Mouse (Mus musculus) heart, postnatal 14 days (tissue): ENCODE results near the gene Npas2. TPM values are rescaled to one million over a fixed set of nuclear protein-coding genes. Genes with fewer than 3 reads are reported as not detected.
A peak's percentile ranks its signal among the peaks of the same experiment; 100 is the strongest.

Source experiments
- DNase-seq, 2 experiments: peaks; one replicate each; pipeline ENCODE4 v3.0.0; 2021 to 2022
- intact Hi-C: fragments of 180-260 bp; cut with DNase I; formaldehyde crosslinking; loops from one replicate; pipeline ENCODE4 v1.15.1; 2025
- total RNA-seq, 2 experiments: library from RNA; stranded (reverse); gene quantifications; 2 replicates each; pipeline ENCODE4 v1.2.3; 2021

Gene Npas2
- total RNA-seq, 2 experiments from 2014 or later, result 6.6 to 7.9 TPM

GRCm38 (mm10) chr1:39367601-39368266 is 174.2 kb downstream of the Npas2 start, which contains the start of gene Rpl31:
Gene Rpl31, plus strand, starts transcription at chr1:39367842.
- DNase-seq, result peak; percentile 97 to 98
- intact Hi-C loops, result no loop called here

GRCm38 (mm10) chr1:39368267-39368841 is 174.8 kb downstream of the Npas2 start:
- no peak for DNase-seq
- intact Hi-C loops, result no loop called here

- no peak for DNase-seq
- intact Hi-C loops, result no loop called here
Observed at GRCm38 (mm10) chr1:39370431-39370830, 176.9 kb downstream of the Npas2 start.

- intact Hi-C loops, result no loop called here
- DNase-seq, result no peak
Observed at GRCm38 (mm10) chr1:39372220-39372843, 178.8 kb downstream of the Npas2 start.

- intact Hi-C loops, result no loop called here
Observed at GRCm38 (mm10) chr1:39373378-39373777, 179.8 kb downstream of the Npas2 start.

DNA sequence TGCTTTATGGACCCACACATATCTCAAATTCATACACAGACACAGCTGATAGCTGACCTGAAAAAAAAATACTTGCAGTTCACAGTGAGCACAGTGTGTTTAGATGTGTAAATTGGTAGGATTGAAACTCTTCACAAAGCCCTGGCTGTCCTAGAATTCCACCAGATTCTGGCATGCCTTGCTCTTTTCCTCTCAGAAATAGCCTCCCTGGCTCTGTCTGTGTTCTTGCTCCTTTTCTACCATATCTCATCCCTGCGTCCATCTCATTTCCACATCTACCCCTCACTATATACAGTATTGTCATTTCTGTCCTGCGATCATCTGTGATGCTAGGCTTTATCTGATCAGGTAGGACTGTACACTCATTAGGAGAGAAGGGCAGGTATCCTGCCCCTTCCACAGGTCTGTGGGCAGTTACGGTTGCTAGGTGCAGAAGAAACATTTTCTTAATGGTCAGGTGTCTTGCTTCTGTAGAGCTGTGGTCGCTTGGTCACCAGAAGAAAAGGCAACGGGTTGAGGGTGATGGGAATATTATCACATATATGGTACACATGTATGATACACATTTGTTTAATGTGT is 180.8 kb downstream of the Npas2 start:
- no peak for DNase-seq
- intact Hi-C loops, result no loop called here

More at GRCm38 (mm10) chr1:39373378-39373777, 179.8 kb downstream of the Npas2 start:
- DNase-seq, result no peak

GRCm38 (mm10) chr1:39376121-39376520 is 182.6 kb downstream of the Npas2 start:
- intact Hi-C loops, result no loop called here
- DNase-seq, result no peak

DNA sequence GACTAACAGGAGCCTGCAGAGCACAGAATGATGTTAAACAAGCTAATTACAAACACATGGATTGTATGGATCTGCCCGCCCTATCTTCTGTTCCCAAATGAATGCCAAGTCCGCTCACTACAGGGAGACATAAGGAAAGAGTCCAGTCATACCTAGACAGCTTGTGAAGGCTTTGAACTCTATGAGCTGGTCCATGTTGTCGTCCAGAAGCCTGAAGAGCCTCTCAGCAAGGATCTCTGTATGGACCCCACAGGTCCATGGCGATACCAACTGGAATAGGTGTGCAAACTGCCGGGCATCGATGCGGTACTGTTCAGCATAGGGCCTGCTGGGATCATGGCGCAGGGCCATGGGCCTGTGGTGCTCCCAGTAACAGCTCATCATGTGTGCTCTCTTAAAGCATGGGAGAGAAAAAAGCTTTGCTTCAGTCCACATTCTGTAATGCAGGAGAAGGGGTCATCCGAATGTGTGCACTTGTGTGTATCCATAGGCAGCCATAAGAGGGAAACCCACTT is 183.3 kb downstream of the Npas2 start:
- DNase-seq, result no peak
- intact Hi-C loops, result no loop called here

- DNase-seq, result no peak
- intact Hi-C loops, result no loop called here
Observed at GRCm38 (mm10) chr1:39378540-39378939, 185.0 kb downstream of the Npas2 start.

DNA sequence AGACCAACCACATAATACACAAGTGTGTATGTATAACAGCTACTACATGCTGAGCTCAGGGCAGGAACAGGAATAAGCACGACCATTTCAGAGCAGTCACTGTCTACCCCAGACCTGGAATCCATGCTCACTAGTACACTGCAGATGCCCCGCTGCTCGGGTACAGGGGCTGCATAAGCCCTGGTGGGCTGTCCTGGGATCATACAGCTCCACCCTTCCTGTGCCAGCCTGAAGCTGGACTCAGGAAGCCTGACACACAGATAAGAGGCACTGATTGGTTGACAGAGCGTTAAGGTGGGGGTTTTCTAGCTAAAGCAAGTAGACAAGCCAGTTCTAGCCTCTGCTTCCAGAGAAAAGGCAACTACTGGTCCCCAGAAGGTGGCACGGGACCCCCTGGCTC is 185.5 kb downstream of the Npas2 start:
- no peak for DNase-seq
- intact Hi-C loops, result no loop called here

- intact Hi-C loops, result no loop called here
Observed at GRCm38 (mm10) chr1:39381017-39381416, 187.5 kb downstream of the Npas2 start.

DNA sequence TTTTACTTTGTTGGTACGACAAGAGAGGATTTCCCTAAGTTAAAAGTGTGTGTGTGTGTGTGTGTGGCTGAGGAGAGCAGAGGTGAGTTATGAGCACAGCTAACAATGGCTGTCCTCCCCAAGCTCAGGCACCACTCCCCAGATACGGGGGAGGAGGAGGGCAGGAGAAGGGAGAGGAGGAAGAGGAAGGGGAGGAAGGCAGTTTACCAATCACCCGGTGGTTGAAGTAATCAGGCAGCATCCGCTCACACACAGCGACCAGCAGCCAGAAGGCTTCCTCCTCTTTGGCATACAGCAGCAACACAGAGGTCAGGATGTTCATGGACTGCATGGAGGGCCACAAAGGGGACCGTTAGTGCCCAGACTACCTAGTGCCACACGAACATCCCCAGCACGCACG is 191.4 kb downstream of the Npas2 start:
- intact Hi-C loops, result no loop called here
- no peak for DNase-seq

More at GRCm38 (mm10) chr1:39381017-39381416, 187.5 kb downstream of the Npas2 start:
- DNase-seq, result no peak

- DNase-seq, result no peak
- intact Hi-C loops, result no loop called here
Observed at GRCm38 (mm10) chr1:39386456-39386855, 192.9 kb downstream of the Npas2 start.

- intact Hi-C loops, result no loop called here
- peak; percentile 30 to 52 for DNase-seq
Observed at GRCm38 (mm10) chr1:39387497-39387896, 194.0 kb downstream of the Npas2 start.

DNA sequence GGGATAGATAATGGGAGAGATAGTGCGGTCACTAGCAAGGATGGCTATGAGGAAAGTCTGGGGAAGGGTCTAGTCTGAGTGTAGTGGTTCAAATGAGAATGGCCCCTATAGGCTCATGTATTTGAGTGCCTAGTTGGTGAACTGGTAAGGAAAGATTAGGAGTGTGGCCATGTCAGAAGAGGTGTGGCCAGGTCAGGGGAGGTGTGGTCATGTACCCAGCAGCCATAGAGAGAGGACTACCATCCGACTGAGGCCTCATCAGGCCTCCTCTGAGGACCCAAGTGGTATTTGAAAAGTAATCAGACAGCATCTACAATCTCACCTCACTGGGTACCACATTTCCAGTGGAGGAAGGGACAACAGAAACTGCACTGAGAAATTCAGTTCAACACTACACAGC is 194.6 kb downstream of the Npas2 start:
- DNase-seq, result no peak
- intact Hi-C loops, result no loop called here

DNA sequence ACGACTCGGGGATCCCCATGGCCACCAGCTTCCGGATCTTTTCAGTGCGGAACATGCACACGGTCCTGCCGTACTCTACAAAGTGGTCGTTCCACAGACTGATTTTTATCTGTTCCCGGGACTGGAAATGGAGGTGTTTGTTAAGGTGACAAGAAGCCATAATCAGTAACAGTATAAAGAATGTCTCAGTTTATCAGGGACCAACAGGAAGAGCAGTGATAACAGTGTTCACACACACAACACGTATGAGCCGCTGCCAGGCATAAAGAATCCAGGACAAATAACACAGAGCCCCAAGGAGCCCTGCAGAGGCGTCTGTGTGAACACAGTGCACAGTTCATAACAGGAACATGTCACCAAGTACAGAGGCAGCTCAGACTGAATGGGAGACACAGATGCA is 195.8 kb downstream of the Npas2 start:
- intact Hi-C loops, result no loop called here

DNA sequence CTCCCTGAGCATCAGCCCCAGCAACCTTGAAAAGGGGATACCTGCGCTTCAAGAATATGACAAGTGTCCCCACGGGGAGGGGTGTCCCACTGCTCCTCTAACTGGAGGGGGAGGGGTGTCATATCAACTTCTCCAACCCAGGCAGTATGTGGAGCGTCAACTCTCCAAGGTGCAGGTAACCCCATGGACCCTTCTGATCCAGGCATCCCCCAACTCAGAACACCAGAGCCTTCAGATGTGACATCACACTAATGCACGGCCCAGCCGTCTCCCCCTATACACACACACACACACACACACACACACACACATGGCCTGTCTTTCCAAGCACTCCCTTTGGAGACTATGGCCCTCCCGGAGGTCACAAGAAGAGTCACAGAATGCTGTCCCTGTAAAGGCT is 198.1 kb downstream of the Npas2 start:
- DNase-seq, result no peak
- intact Hi-C loops, result loop anchor here (1.0 to 5.0 kb wide), 3 partner anchors 86 to 131 kb away; partner anchors contain the start of gene Tbc1d8

More for the DNA sequence above, 195.8 kb downstream of the Npas2 start:
- DNase-seq, result no peak

DNA sequence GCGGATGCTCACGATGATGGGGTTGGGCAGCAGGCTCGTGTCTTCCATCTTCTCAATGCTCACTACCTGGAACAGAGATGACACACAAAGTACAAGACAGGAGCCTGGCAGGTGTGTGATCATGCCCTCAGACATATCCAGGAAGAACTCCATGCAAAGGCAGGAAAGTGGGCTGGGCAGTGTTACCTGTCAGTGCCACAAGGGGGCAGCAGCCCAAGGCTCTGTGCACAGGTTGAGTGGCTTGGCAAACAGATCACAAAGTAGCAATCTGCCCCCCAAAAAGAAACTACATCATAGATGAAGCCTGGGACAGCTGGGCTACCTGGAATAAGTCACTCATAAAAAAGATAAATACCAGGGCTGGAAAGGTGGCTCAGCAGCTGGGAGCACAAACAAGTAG is 198.7 kb downstream of the Npas2 start:
- intact Hi-C loops, result loop anchor here (1.0 to 5.0 kb wide), 3 partner anchors 85 to 130 kb away; partner anchors contain the start of gene Tbc1d8
- peak; percentile 78 to 86 for DNase-seq

DNA sequence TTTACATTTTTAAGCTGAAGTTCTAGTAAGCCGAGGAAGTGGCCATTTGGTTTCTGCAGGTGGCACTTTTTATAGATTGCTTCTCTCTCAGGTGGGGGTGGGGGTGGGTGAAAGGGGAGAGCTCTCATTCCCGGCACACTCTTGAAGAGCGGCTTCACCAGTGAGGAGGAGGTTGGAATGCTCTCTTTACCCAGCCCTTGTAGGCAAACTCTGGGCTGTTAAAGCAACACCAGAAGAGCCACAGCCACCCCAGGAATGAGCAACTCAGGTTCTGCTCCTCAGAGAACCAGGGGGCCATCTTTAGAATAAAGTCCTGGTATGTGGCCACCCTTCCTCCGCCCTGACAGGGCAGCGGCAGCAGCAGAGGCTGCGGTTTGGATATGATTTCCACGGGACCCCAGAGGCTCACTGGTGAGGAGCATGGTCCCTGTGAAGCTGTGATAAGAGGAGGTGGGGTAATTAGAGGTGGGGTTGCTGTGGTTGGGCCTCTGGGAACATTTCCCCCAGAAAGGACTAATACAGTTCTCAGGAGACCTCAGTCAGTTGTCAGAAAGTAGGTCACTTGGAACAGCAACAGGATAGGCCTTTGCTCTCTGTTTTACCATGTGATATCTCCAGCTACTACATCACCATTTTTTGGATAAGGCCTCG is 199.8 kb downstream of the Npas2 start:
- DNase-seq, result no peak
- intact Hi-C loops, result loop anchor here (5.0 kb wide), 2 partner anchors 84 to 109 kb away; partner anchors contain the start of gene Tbc1d8

DNA sequence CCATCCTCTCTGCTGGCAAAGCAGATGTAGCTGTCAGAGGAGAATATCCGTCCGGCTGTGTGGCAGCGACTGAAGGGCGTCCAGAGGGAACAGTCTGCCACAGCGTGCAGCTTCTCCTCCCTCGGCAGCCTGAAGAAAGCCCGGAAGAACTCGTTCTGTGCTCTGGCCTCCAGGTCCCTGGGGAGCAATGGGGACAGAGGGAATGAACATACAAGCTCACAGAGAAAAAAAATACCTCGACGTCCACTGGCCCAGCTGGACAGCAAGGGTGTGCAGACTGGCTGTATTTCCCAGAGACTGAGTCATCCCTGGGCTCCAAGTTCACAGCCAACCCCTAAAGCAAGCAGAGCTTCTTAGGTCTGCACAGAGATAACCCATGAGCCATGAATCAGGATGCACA is 200.6 kb downstream of the Npas2 start:
- DNase-seq, result peak; percentile 66
- intact Hi-C loops, result loop anchor here (5.0 kb wide), 2 partner anchors 83 to 108 kb away; partner anchors contain the start of gene Tbc1d8
